Mouse (Mus musculus): ENCODE data around the gene Olfr891. TPM values are rescaled to one million over a fixed set of nuclear protein-coding genes. Genes with fewer than 3 reads are reported as not detected.
"Not testable (repeated sequence)": the region's sequence is repeated elsewhere in the genome, so short reads cannot be mapped to it uniquely, and the experiment has no call there.

Gene Olfr891
- polyA plus RNA-seq (2015; fragmentation: Nextera tagmentation; extraction: Ambion mirVana), result not detected in 2 replicates

- Histone ChIP-seq H3K4me1 (no peaks in the 10 kb centered on the region), H3K4me3 (no peak within 1 kb of the TSS), H3K9ac (no peak within 1 kb of the TSS), H3K4me2 (no peak within 1 kb of the TSS), H3K9me3 (no peaks in the 10 kb centered on the region), H3K36me3 (no peaks in the 10 kb centered on the region), H3K27ac (no peak within 1 kb of the TSS), H3K27me3 (no peaks in the 10 kb centered on the region)
- 73% methylated on average over 1 of the region's 1 CpGs for WGBS
- no peak for ATAC-seq (ENCODE audit: borderline replicate concordance, extremely low read depth, low FRiP score, low TSS enrichment)
These were observed at the start of gene Olfr891 for GRCm38 (mm10) chr9:38180721-38181120. Olfr891 (minus strand) TSS chr9:38180821.

GRCm38 (mm10) chr9:38217755-38218154, 37.1 kb upstream of the Olfr891 start, which contains the start of gene Olfr894:
Olfr894 (plus strand) TSS chr9:38218055.
- Histone ChIP-seq H3K9me3 (no peaks in the 10 kb centered on the region), H3K4me3 (no peak within 1 kb of the TSS), H3K4me1 (no peaks in the 10 kb centered on the region), H3K27me3 (no peaks in the 10 kb centered on the region), H3K4me2 (no peak within 1 kb of the TSS), H3K36me3 (no peaks in the 10 kb centered on the region), H3K9ac (no peak within 1 kb of the TSS), H3K27ac (no peak within 1 kb of the TSS)
- no peak for ATAC-seq (ENCODE audit: borderline replicate concordance, extremely low read depth, low FRiP score, low TSS enrichment)

GRCm38 (mm10) chr9:38208065-38208464, 27.4 kb upstream of the Olfr891 start, which contains the start of gene Olfr893:
Olfr893 (plus strand) TSS chr9:38208365.
- Histone ChIP-seq H3K36me3 (no peaks in the 10 kb centered on the region), H3K4me2 (no peak within 1 kb of the TSS), H3K27me3 (no peaks in the 10 kb centered on the region), H3K4me3 (no peak within 1 kb of the TSS), H3K9ac (no peak within 1 kb of the TSS), H3K27ac (no peak within 1 kb of the TSS), H3K4me1 (no peaks in the 10 kb centered on the region), H3K9me3 (no peaks in the 10 kb centered on the region)
- no peak for ATAC-seq (ENCODE audit: borderline replicate concordance, extremely low read depth, low FRiP score, low TSS enrichment)
- 75% methylated on average over 3 of the region's 3 CpGs for WGBS

GRCm38 (mm10) chr9:38168341-38168740, 12.3 kb downstream of the Olfr891 start:
- H3K9ac ChIP-seq; ATAC-seq (ENCODE audit: borderline replicate concordance, extremely low read depth, low FRiP score, low TSS enrichment); H3K9me3 ChIP-seq; H3K4me1 ChIP-seq; H3K27ac ChIP-seq; H3K27me3 ChIP-seq; H3K4me2 ChIP-seq; H3K4me3 ChIP-seq; H3K36me3 ChIP-seq: not testable (repeated sequence)
- WGBS, result 41% methylated on average over 2 of the region's 2 CpGs

GRCm38 (mm10) chr9:38142217-38142616, 38.4 kb downstream of the Olfr891 start, which contains the start of gene Olfr890:
Olfr890 (plus strand) TSS chr9:38142517.
- no peak within 1 kb of the TSS for H3K9ac ChIP-seq
- H3K4me3 ChIP-seq, result no peak within 1 kb of the TSS
- no peaks in the 10 kb centered on the region for H3K27me3 ChIP-seq
- no peak within 1 kb of the TSS for H3K4me2 ChIP-seq
- H3K36me3 ChIP-seq, result no peaks in the 10 kb centered on the region
- no peaks in the 10 kb centered on the region for H3K4me1 ChIP-seq
- no peak within 1 kb of the TSS for H3K27ac ChIP-seq
- ATAC-seq (ENCODE audit: borderline replicate concordance, extremely low read depth, low FRiP score, low TSS enrichment), result no peak
- no peaks in the 10 kb centered on the region for H3K9me3 ChIP-seq

Other genes with a start within 250 kb of the Olfr891 start
- gene Olfr881, start 189.0 kb downstream of the Olfr891 start, polyA plus RNA-seq (2015; fragmentation: Nextera tagmentation; extraction: Ambion mirVana), result not detected in 2 replicates
- not detected in 2 replicates for gene Olfr883, start 155.0 kb downstream of the Olfr891 start, polyA plus RNA-seq (2015; fragmentation: Nextera tagmentation; extraction: Ambion mirVana)
- not detected in 2 replicates for gene Olfr884, start 134.3 kb downstream of the Olfr891 start, polyA plus RNA-seq (2015; fragmentation: Nextera tagmentation; extraction: Ambion mirVana)
- not detected in 2 replicates for gene Olfr885, start 119.5 kb downstream of the Olfr891 start, polyA plus RNA-seq (2015; fragmentation: Nextera tagmentation; extraction: Ambion mirVana)
- gene Olfr887, start 96.7 kb downstream of the Olfr891 start, polyA plus RNA-seq (2015; fragmentation: Nextera tagmentation; extraction: Ambion mirVana), result not detected in 2 replicates
- not detected in 2 replicates for gene Olfr888, start 72.7 kb downstream of the Olfr891 start, polyA plus RNA-seq (2015; fragmentation: Nextera tagmentation; extraction: Ambion mirVana)
- 0.05 TPM in 1 of 2 replicates, not detected in the other for gene Olfr889, start 65.6 kb downstream of the Olfr891 start, polyA plus RNA-seq (2015; fragmentation: Nextera tagmentation; extraction: Ambion mirVana)
- not detected in 2 replicates for gene Olfr890, start 38.3 kb downstream of the Olfr891 start, polyA plus RNA-seq (2015; fragmentation: Nextera tagmentation; extraction: Ambion mirVana)
- not detected in 2 replicates for gene Olfr893, start 27.5 kb upstream of the Olfr891 start, polyA plus RNA-seq (2015; fragmentation: Nextera tagmentation; extraction: Ambion mirVana)
- gene Olfr894, start 37.2 kb upstream of the Olfr891 start, polyA plus RNA-seq (2015; fragmentation: Nextera tagmentation; extraction: Ambion mirVana), result not detected in 2 replicates
- gene Olfr143, start 72.0 kb upstream of the Olfr891 start, polyA plus RNA-seq (2015; fragmentation: Nextera tagmentation; extraction: Ambion mirVana), result not detected in 2 replicates
- not detected in 2 replicates for gene Olfr895, start 87.0 kb upstream of the Olfr891 start, polyA plus RNA-seq (2015; fragmentation: Nextera tagmentation; extraction: Ambion mirVana)
- not detected in 2 replicates for gene Olfr896-ps1, start 110.3 kb upstream of the Olfr891 start, polyA plus RNA-seq (2015; fragmentation: Nextera tagmentation; extraction: Ambion mirVana)
- not detected in 2 replicates for gene Olfr25, start 148.2 kb upstream of the Olfr891 start, polyA plus RNA-seq (2015; fragmentation: Nextera tagmentation; extraction: Ambion mirVana)
- gene Olfr898, start 167.6 kb upstream of the Olfr891 start, polyA plus RNA-seq (2015; fragmentation: Nextera tagmentation; extraction: Ambion mirVana), result not detected in 2 replicates
- gene Olfr250, start 186.1 kb upstream of the Olfr891 start, polyA plus RNA-seq (2015; fragmentation: Nextera tagmentation; extraction: Ambion mirVana), result not detected in 2 replicates
- not detected in 2 replicates for gene Olfr251, start 196.3 kb upstream of the Olfr891 start, polyA plus RNA-seq (2015; fragmentation: Nextera tagmentation; extraction: Ambion mirVana)
- gene Olfr147, start 220.9 kb upstream of the Olfr891 start, polyA plus RNA-seq (2015; fragmentation: Nextera tagmentation; extraction: Ambion mirVana), result not detected in 2 replicates
- not detected in 2 replicates for gene Olfr901, start 248.6 kb upstream of the Olfr891 start, polyA plus RNA-seq (2015; fragmentation: Nextera tagmentation; extraction: Ambion mirVana)

Data from lung, embryonic 15.5 days (tissue).